Mouse (Mus musculus) gastrocnemius, adult 2 months (tissue): ENCODE measurements around the gene Spcs1. TPM values are rescaled to one million over a fixed set of nuclear protein-coding genes. Genes with fewer than 3 reads are reported as not detected.

Experiments used
- DNase-seq: peaks from one replicate; pipeline ENCODE4 v3.0.0; 2022
- H3K27ac ChIP-seq: fragments of 200-600 bp; 2 replicates; pipeline ENCODE4 v1.8.1; 2022; ENCODE audit warnings: mild to moderate bottlenecking
- H3K4me3 ChIP-seq: fragments of 200-600 bp; 2 replicates; pipeline ENCODE4 v1.8.1; 2022; ENCODE audit warnings: mild to moderate bottlenecking, moderate library complexity
- CTCF ChIP-seq: fragments of 200-600 bp; IDR thresholded peaks from 2 replicates; pipeline ENCODE4 v1.8.1; 2022; ENCODE audit warnings: antibody characterized with exemption, mild to moderate bottlenecking, moderate library complexity
- intact Hi-C: fragments of 180-260 bp; cut with DNase I; formaldehyde crosslinking; loops from one replicate; pipeline ENCODE4 v1.15.1; 2025
- long read RNA-seq, 2 experiments: library from polyadenylated mRNA; stranded (forward); transcript quantifications; one replicate each; pipeline ENCODE4 v2.0.0; 2021
- total RNA-seq, 2 experiments: library from RNA; stranded (reverse); gene quantifications; 2 replicates each; pipeline ENCODE4 v1.2.3; 2021

Spcs1 gene
- total RNA-seq = 100 to 1,000 TPM; 129 to 130 TPM
- long read RNA-seq, experiment 1, transcript Spcs1-204 (4 exons, 949 nt) = major isoform, 90 of 96 reads
- long read RNA-seq, experiment 1, partial matches to known transcripts = 1 of 96 reads
- long read RNA-seq, experiment 1, other reads (novel, unspliced or antisense) = 0 of 96 reads
- long read RNA-seq, experiment 2, transcript Spcs1-204 (4 exons, 949 nt) = major isoform, 101 of 102 reads
- long read RNA-seq, experiment 2, partial matches to known transcripts = 0 of 102 reads
- long read RNA-seq, experiment 2, other reads (novel, unspliced or antisense) = 1 of 102 reads

GRCm38 (mm10) chr14:31001307-31002205 lies at the start of gene Spcs1, which contains the start of gene Glt8d1:
Gene Spcs1 (minus strand): TSS chr14:31001672.
Gene Glt8d1 (plus strand): TSS chr14:31001400.
- Histone ChIP-seq H3K27ac (peak within 1 kb of the TSS; percentile 96), H3K4me3 (peak within 1 kb of the TSS; percentile 81)
- intact Hi-C loops = loop anchor here (2.0 kb wide), 1 partner anchor 17 kb away; the partner anchor contains the start of genes Gnl3 and Pbrm1
- DNase-seq = peak; percentile 91
- TF ChIP-seq CTCF = no peak

GRCm38 (mm10) chr14:31045817-31046216 lies 44.3 kb upstream of the Spcs1 start:
- H3K4me3 ChIP-seq = no peak overlapping the region
- DNase-seq = no peak
- no peak for TF ChIP-seq CTCF
- no peak overlapping the region for H3K27ac ChIP-seq
- intact Hi-C loops = no loop called here

GRCm38 (mm10) chr14:31045296-31045695 lies 43.8 kb upstream of the Spcs1 start:
- no peak for TF ChIP-seq CTCF
- Histone ChIP-seq H3K4me3 (no peak overlapping the region), H3K27ac (no peak overlapping the region)
- intact Hi-C loops = no loop called here
- DNase-seq = no peak

- intact Hi-C loops = no loop called here
- Histone ChIP-seq H3K27ac (no peak overlapping the region), H3K4me3 (no peak overlapping the region)
- peak; percentile 42 for TF ChIP-seq CTCF
- no peak for DNase-seq
These were observed 24.3 kb upstream of the Spcs1 start for GRCm38 (mm10) chr14:31025785-31026184.

- no peak overlapping the region for H3K4me3 ChIP-seq
- DNase-seq = no peak
- no peak for TF ChIP-seq CTCF
- intact Hi-C loops = loop anchor here (5.0 kb wide), 2 partner anchors 50 to 170 kb away; no protein-coding TSS in a partner anchor
- no peak overlapping the region for H3K27ac ChIP-seq
These were observed 21.1 kb upstream of the Spcs1 start for GRCm38 (mm10) chr14:31022579-31022978.

GRCm38 (mm10) chr14:31019331-31020205 lies 18.1 kb upstream of the Spcs1 start:
- peak; percentile 91 for DNase-seq
- Histone ChIP-seq H3K4me3 (peak overlapping the region; percentile 81), H3K27ac (peak overlapping the region; percentile 96)
- intact Hi-C loops = loop anchor here (2.0 to 5.0 kb wide), 3 partner anchors 19 to 173 kb away; partner anchors contain the start of genes Glt8d1 and Spcs1
- no peak for TF ChIP-seq CTCF

GRCm38 (mm10) chr14:31018860-31019291 lies 17.4 kb upstream of the Spcs1 start, which contains the start of the genes Pbrm1 and Gnl3:
Gene Pbrm1 (plus strand): TSS chr14:31019138.
Gene Gnl3 (minus strand): TSS chr14:31019152.
- H3K4me3 ChIP-seq = peak within 1 kb of the TSS; percentile 81
- DNase-seq = peak; percentile 99
- 0 out of 2 replicates have a peak, but pooled peaks have one; percentile 3 for TF ChIP-seq CTCF
- peak within 1 kb of the TSS; percentile 96 for H3K27ac ChIP-seq
- intact Hi-C loops = loop anchor here (2.0 kb wide), 1 partner anchor 18 kb away; the partner anchor contains the start of genes Glt8d1 and Spcs1

GRCm38 (mm10) chr14:31017854-31018253 lies 16.4 kb upstream of the Spcs1 start:
- intact Hi-C loops = loop anchor here (2.0 kb wide), 1 partner anchor 17 kb away; the partner anchor contains the start of genes Glt8d1 and Spcs1
- no peak for DNase-seq
- H3K27ac ChIP-seq = peak overlapping the region; percentile 96
- H3K4me3 ChIP-seq = peak overlapping the region; percentile 81
- peak; percentile 16; the same call in 1 of the 2 replicates for TF ChIP-seq CTCF

GRCm38 (mm10) chr14:31016063-31016462 lies 14.6 kb upstream of the Spcs1 start:
- Histone ChIP-seq H3K27ac (no peak overlapping the region), H3K4me3 (no peak overlapping the region)
- no peak for TF ChIP-seq CTCF
- DNase-seq = no peak
- intact Hi-C loops = no loop called here

- intact Hi-C loops = no loop called here
- Histone ChIP-seq H3K27ac (no peak overlapping the region), H3K4me3 (no peak overlapping the region)
- no peak for TF ChIP-seq CTCF
- DNase-seq = no peak
These were observed 12.5 kb upstream of the Spcs1 start for GRCm38 (mm10) chr14:31013928-31014327.

GRCm38 (mm10) chr14:31011588-31011987 lies 10.1 kb upstream of the Spcs1 start:
- DNase-seq = no peak
- no peak overlapping the region for H3K27ac ChIP-seq
- intact Hi-C loops = no loop called here
- no peak for TF ChIP-seq CTCF
- H3K4me3 ChIP-seq = no peak overlapping the region
